Mouse (Mus musculus): Measurements from ENCODE around the gene Adamts12. TPM values are rescaled to one million over a fixed set of nuclear protein-coding genes. Genes with fewer than 3 reads are reported as not detected.
A peak's percentile ranks its signal among the peaks of the same experiment; 100 is the strongest.

Adamts12 gene
- total and polyA plus RNA-seq, 3 experiments: 0.03 to 0.12 (median 0.04) TPM

DNA sequence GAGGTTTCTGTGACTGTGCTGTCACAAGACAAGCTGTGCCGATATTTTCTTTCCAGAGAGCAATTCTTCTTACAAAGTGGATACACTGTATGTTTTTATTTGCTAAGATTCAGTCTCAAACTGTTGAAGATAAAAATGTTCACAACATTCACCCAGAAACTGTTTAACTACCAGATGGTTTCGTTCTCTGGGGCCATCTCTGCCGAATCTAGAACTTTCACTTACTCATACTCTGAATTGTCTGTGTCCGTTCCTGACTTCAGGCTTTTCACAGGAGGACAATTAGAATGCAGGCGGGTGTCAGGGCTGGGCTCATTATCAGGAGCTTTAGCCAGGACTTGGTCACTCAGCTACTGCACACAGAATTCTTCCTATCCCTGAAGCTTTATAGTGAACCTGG, 227.7 kb downstream of the Adamts12 start:
- Histone ChIP-seq H3K4me2 (ENCODE audit: insufficient read depth, low read depth, poor library complexity, severe bottlenecking) (peak overlapping the region; percentile 51), H3K27ac (ENCODE audit: insufficient read depth, low read depth) (no peak overlapping the region), H3K9me3 (replicated peaks; ENCODE audit: low read length) (no peaks in the 10 kb centered on the region), H3K4me3 (replicated peaks in 1 of 3; ENCODE audit: low read depth in 2 of 3, low read length in 2 of 3, poor library complexity in 1 of 3) (no peak overlapping the region), H3K9ac (ENCODE audit: insufficient read depth, low read depth) (no peak overlapping the region; the same call in 1 of the 2 replicates), H3K4me1 (ENCODE audit: control insufficient read depth in 1 of 2, insufficient read depth in 2 of 2) (peaks cover 2 to 13% of the 10 kb centered on the region in 2 experiments; a peak in 2 of 4 replicates), H3K27me3 (replicated peaks) (no peaks in the 10 kb centered on the region), H3K79me2 (replicated peaks; ENCODE audit: control insufficient read depth, extremely low read depth, insufficient read depth, poor library complexity, severe bottlenecking) (no peaks in the 10 kb centered on the region), H3K36me3 (replicated peaks in 1 of 2; ENCODE audit: control insufficient read depth in 1 of 2, insufficient read depth in 1 of 2, low read length in 1 of 2) (no peaks in the 10 kb centered on the region)
- DNase-seq (ENCODE audit: extremely low read depth): peak; percentile 7
- in situ Hi-C loops (cut with MboI; ENCODE audit: low pct_ligation_motif_present, low pct_unique_long_range_greater_than_20kb, low sequenced_read_pairs) (no loop called here), dilution Hi-C loops (cut with MboI; ENCODE audit: extremely low pct_ligation_motif_present, extremely low pct_unique_long_range_greater_than_20kb, low sequenced_read_pairs) (no loop called here)
- TF ChIP-seq MAZ (IDR thresholded peaks at IDR 0.05; ENCODE audit: low read depth, low read length) (0 out of 2 replicates have a peak, but pooled peaks have one; percentile 38), KAT2A (IDR thresholded peaks at IDR 0.05; ENCODE audit: insufficient replicate concordance, low read length) (no peak), MEF2A (IDR thresholded peaks at IDR 0.05; ENCODE audit: borderline replicate concordance, low read depth, low read length) (peak; percentile 50; the same call in 1 of the 2 replicates), ZKSCAN1 (IDR thresholded peaks at IDR 0.05; ENCODE audit: borderline replicate concordance, low read depth, low read length) (no peak), ZNF384 (IDR thresholded peaks at IDR 0.05; ENCODE audit: low read depth, low read length) (no peak), TCF12 (IDR thresholded peaks at IDR 0.05; ENCODE audit: low read depth, low read length) (peak; percentile 71; the same call in 1 of the 2 replicates), POLR2A (IDR thresholded peaks at IDR 0.05; ENCODE audit: low read depth, low read length) (no peak), BHLHE40 (IDR thresholded peaks at IDR 0.05; ENCODE audit: low read depth, low read length) (peak; percentile 45), MXI1 (IDR thresholded peaks at IDR 0.05; ENCODE audit: low read depth, low read length) (no peak), TBP (conservative IDR thresholded peaks at IDR 0.05; ENCODE audit: low read depth, low read length) (no peak), CTCF (conservative IDR thresholded peaks at IDR 0.05 in 1 of 2, IDR thresholded peaks at IDR 0.05 in 1 of 2; ENCODE audit: low read depth in 2 of 2, low read length in 2 of 2) (no peak), NRF1 (IDR thresholded peaks at IDR 0.05; ENCODE audit: low read depth, low read length) (no peak), RAD21 (IDR thresholded peaks at IDR 0.05; ENCODE audit: low read depth, low read length) (no peak), SIN3A (IDR thresholded peaks at IDR 0.05; ENCODE audit: low read length) (no peak; the same call in 1 of the 2 replicates), MAX (IDR thresholded peaks at IDR 0.05; ENCODE audit: low read length) (no peak), JUND (conservative IDR thresholded peaks at IDR 0.05; ENCODE audit: low read depth, low read length) (no peak), POLR2AphosphoS2 (IDR thresholded peaks at IDR 0.05; ENCODE audit: low read depth, low read length) (no peak), ZMIZ1 (IDR thresholded peaks at IDR 0.05; ENCODE audit: low read depth, low read length) (no peak), ELF1 (IDR thresholded peaks at IDR 0.05; ENCODE audit: low read depth, low read length) (no peak), UBTF (IDR thresholded peaks at IDR 0.05; ENCODE audit: low read depth, low read length) (no peak), RCOR1 (conservative IDR thresholded peaks at IDR 0.05; ENCODE audit: low read depth, low read length) (peak; percentile 64), ZC3H11A (IDR thresholded peaks at IDR 0.05; ENCODE audit: low read depth, low read length) (no peak), HCFC1 (IDR thresholded peaks at IDR 0.05; ENCODE audit: low read depth, low read length) (no peak), MAFK (IDR thresholded peaks at IDR 0.05; ENCODE audit: insufficient replicate concordance, low read length) (0 out of 2 replicates have a peak, but pooled peaks have one; percentile 36), IRF4 (IDR thresholded peaks at IDR 0.05; ENCODE audit: low read depth, low read length) (peak; percentile 73), USF2 (conservative IDR thresholded peaks at IDR 0.05; ENCODE audit: low read depth, low read length) (no peak), ETS1 (conservative IDR thresholded peaks at IDR 0.05; ENCODE audit: low read depth, low read length) (peak; percentile 38; the same call in 1 of the 2 replicates), MYC (IDR thresholded peaks at IDR 0.05; ENCODE audit: low read depth, low read length) (no peak), JUN (IDR thresholded peaks at IDR 0.05; ENCODE audit: insufficient read depth, low read depth, low read length) (peak; percentile 5; the same call in 1 of the 2 replicates), CHD1 (IDR thresholded peaks at IDR 0.05; ENCODE audit: low read depth, low read length) (no peak), CHD2 (IDR thresholded peaks at IDR 0.05; ENCODE audit: low read length) (no peak), E2F4 (IDR thresholded peaks at IDR 0.05; ENCODE audit: insufficient replicate concordance, low read depth, low read length) (no peak), EP300 (IDR thresholded peaks at IDR 0.05; ENCODE audit: low read length) (peak; percentile 78), USF1 (IDR thresholded peaks at IDR 0.05; ENCODE audit: low read depth, low read length) (no peak), SMC3 (IDR thresholded peaks at IDR 0.05; ENCODE audit: low read depth, low read length) (no peak), PAX5 (IDR thresholded peaks at IDR 0.05; ENCODE audit: low read length) (no peak), NELFE (IDR thresholded peaks at IDR 0.05; ENCODE audit: low read depth, low read length) (0 out of 2 replicates have a peak, but pooled peaks have one; percentile 21), GABPA (IDR thresholded peaks at IDR 0.05; ENCODE audit: insufficient replicate concordance, low read depth, low read length) (no peak)
